Mouse (Mus musculus) forebrain, postnatal 0 days (tissue): ENCODE measurements around the gene Gm10447. TPM values are rescaled to one million over a fixed set of nuclear protein-coding genes. Genes with fewer than 3 reads are reported as not detected.

Experiments
- ATAC-seq: fragments of 200-750 bp; cut with Nextera tagmentation; 2 replicates; pipeline ENCODE4 v1.8.0; 2017; ENCODE audit warnings: mild to moderate bottlenecking, moderate library complexity
- DNase-seq: peaks from one replicate; pipeline ENCODE4 v3.0.0-alpha.2; 2015
- H3K27ac ChIP-seq: fragments of 300-500 bp; sonication (generic); 2 replicates; pipeline ENCODE4 v1.5.1; 2014; ENCODE audit warnings: low read depth, mild to moderate bottlenecking, antibody characterized with exemption, low read length, moderate library complexity, mixed read lengths
- H3K27me3 ChIP-seq: fragments of 300-500 bp; sonication (generic); 2 replicates; pipeline ENCODE4 v1.6.1; 2014; ENCODE audit warnings: mild to moderate bottlenecking, low read length, mixed read lengths; ENCODE audit not compliant: insufficient read depth
- H3K36me3 ChIP-seq: fragments of 300-500 bp; sonication (generic); 2 replicates; pipeline ENCODE4 v1.6.1; 2014; ENCODE audit warnings: mild to moderate bottlenecking, moderate library complexity; ENCODE audit not compliant: insufficient read depth
- H3K4me1 ChIP-seq: fragments of 300-500 bp; sonication (generic); 2 replicates; pipeline ENCODE4 v1.6.1; 2014; ENCODE audit warnings: antibody characterized with exemption; ENCODE audit not compliant: insufficient read depth
- H3K4me2 ChIP-seq: fragments of 300-500 bp; sonication (generic); 2 replicates; pipeline ENCODE4 v1.6.1; 2014; ENCODE audit warnings: low read depth, mild to moderate bottlenecking, moderate library complexity
- H3K4me3 ChIP-seq: fragments of 300-500 bp; sonication (generic); 2 replicates; pipeline ENCODE4 v1.5.1; 2014; ENCODE audit warnings: low read depth, low read length, mixed read lengths
- H3K9ac ChIP-seq: fragments of 300-500 bp; sonication (generic); 2 replicates; pipeline ENCODE4 v1.6.1; 2014; ENCODE audit warnings: mild to moderate bottlenecking
- H3K9me3 ChIP-seq: fragments of 300-500 bp; sonication (generic); 2 replicates; pipeline ENCODE4 v1.6.1; 2016; ENCODE audit warnings: low read length
- CTCF ChIP-seq: sonication (generic); IDR thresholded peaks from 2 replicates; pipeline ENCODE4 v1.5.1; 2016; ENCODE audit warnings: antibody characterized with exemption, control low read depth, low read depth
- WGBS: fragments of 180-500 bp; shearing (Covaris S2); extraction: QIAGEN DNeasy Blood & Tissue Kit; methylation state at CpG from one replicate; pipeline ENCODE4 v1.1.7; 2014; 5-methylcytosine and 5-hydroxymethylcytosine counted together
- polyA plus RNA-seq: library from polyadenylated mRNA; unstranded; fragments of >200 nt; fragmentation: Nextera tagmentation; extraction: Ambion mirVana; gene quantifications from 2 replicates; pipeline ENCODE4 v1.2.1, GENCODE M21; 2015
- total RNA-seq: library from RNA; depleted of rRNA; stranded (reverse); fragments of >200 nt; gene quantifications from 2 replicates; pipeline ENCODE4 v1.2.3, GENCODE M21; 2014

Gene Gm10447
- total and polyA plus RNA-seq, 2 experiments from 2014 or later: not detected

GRCm38 (mm10) chr11:53486351-53486750 is 29.4 kb upstream of the Gm10447 start:
- no peak overlapping the region for H3K4me3 ChIP-seq
- H3K9me3 ChIP-seq: no peaks in the 10 kb centered on the region
- no peak overlapping the region for H3K27ac ChIP-seq
- WGBS: 80% methylated on average over 3 of the region's 3 CpGs
- H3K4me2 ChIP-seq: no peak overlapping the region
- DNase-seq (no peak), ATAC-seq (no peak)
- H3K9ac ChIP-seq: no peak overlapping the region
- TF ChIP-seq CTCF: no peak
- no peaks in the 10 kb centered on the region for H3K4me1 ChIP-seq
- no peaks in the 10 kb centered on the region for H3K36me3 ChIP-seq
- no peaks in the 10 kb centered on the region for H3K27me3 ChIP-seq

- peak; percentile 50 for TF ChIP-seq CTCF
- 0 out of 2 replicates have a peak, but pooled peaks cover 2% of the 10 kb centered on the region for H3K27me3 ChIP-seq
- no peak overlapping the region for H3K4me2 ChIP-seq
- no peak for ATAC-seq
- no peaks in the 10 kb centered on the region for H3K36me3 ChIP-seq
- H3K4me3 ChIP-seq: no peak overlapping the region
- no peak for DNase-seq
- H3K9ac ChIP-seq: no peak overlapping the region
- 44% methylated on average over 3 of the region's 3 CpGs for WGBS
- H3K9me3 ChIP-seq: no peaks in the 10 kb centered on the region
- no peaks in the 10 kb centered on the region for H3K4me1 ChIP-seq
- H3K27ac ChIP-seq: no peak overlapping the region
Observed at GRCm38 (mm10) chr11:53485719-53486118, 28.8 kb upstream of the Gm10447 start.

GRCm38 (mm10) chr11:53483159-53483891 is 26.4 kb upstream of the Gm10447 start:
- no peak for ATAC-seq
- H3K27ac ChIP-seq: no peak overlapping the region
- H3K36me3 ChIP-seq: no peaks in the 10 kb centered on the region
- no peak overlapping the region for H3K4me3 ChIP-seq
- H3K27me3 ChIP-seq: 0 out of 2 replicates have a peak, but pooled peaks cover 17% of the 10 kb centered on the region
- no peak for TF ChIP-seq CTCF
- H3K9me3 ChIP-seq: no peaks in the 10 kb centered on the region
- no peak for DNase-seq
- H3K9ac ChIP-seq: no peak overlapping the region
- no peak overlapping the region for H3K4me2 ChIP-seq
- 79% methylated on average over 9 of the region's 9 CpGs for WGBS
- no peaks in the 10 kb centered on the region for H3K4me1 ChIP-seq

- Histone ChIP-seq H3K27ac (no peak overlapping the region), H3K4me1 (no peaks in the 10 kb centered on the region), H3K36me3 (no peaks in the 10 kb centered on the region), H3K4me3 (no peak overlapping the region), H3K27me3 (0 out of 2 replicates have a peak, but pooled peaks cover 17% of the 10 kb centered on the region), H3K4me2 (no peak overlapping the region), H3K9ac (no peak overlapping the region), H3K9me3 (no peaks in the 10 kb centered on the region)
- TF ChIP-seq CTCF: no peak
- WGBS: 74% methylated on average over 4 of the region's 4 CpGs
- ATAC-seq (no peak), DNase-seq (no peak)
Observed at GRCm38 (mm10) chr11:53481088-53481730, 24.3 kb upstream of the Gm10447 start.

- 0 out of 2 replicates have a peak, but pooled peaks cover 17% of the 10 kb centered on the region for H3K27me3 ChIP-seq
- ATAC-seq: peak; percentile 66
Observed at GRCm38 (mm10) chr11:53479783-53480301, 22.9 kb upstream of the Gm10447 start, which contains the start of the genes Gm9945 and Sowaha. Gm9945 (plus strand) TSS chr11:53480166. Sowaha (minus strand) TSS chr11:53480274.

GRCm38 (mm10) chr11:53479171-53479782 is 22.4 kb upstream of the Gm10447 start:
- Histone ChIP-seq H3K27ac (peak overlapping the region; percentile 50; the same call in 1 of the 2 replicates), H3K4me1 (peaks cover 9% of the 10 kb centered on the region), H3K36me3 (no peaks in the 10 kb centered on the region), H3K9me3 (no peaks in the 10 kb centered on the region), H3K27me3 (0 out of 2 replicates have a peak, but pooled peaks cover 17% of the 10 kb centered on the region), H3K9ac (peak overlapping the region; percentile 53), H3K4me2 (peak overlapping the region; percentile 59), H3K4me3 (peak overlapping the region; percentile 40)
- DNase-seq (peak; percentile 58), ATAC-seq (peak; percentile 40; the same call in 1 of the 2 replicates)
- no peak for TF ChIP-seq CTCF
- WGBS: 4% methylated on average over 62 of the region's 62 CpGs

More at GRCm38 (mm10) chr11:53479783-53480301, 22.9 kb upstream of the Gm10447 start, which contains the start of the genes Gm9945 and Sowaha:
- DNase-seq: peak; percentile 65
- Histone ChIP-seq H3K36me3 (no peaks in the 10 kb centered on the region), H3K4me2 (peak within 1 kb of the TSS; percentile 59), H3K4me1 (peaks cover 9% of the 10 kb centered on the region), H3K4me3 (peak within 1 kb of the TSS; percentile 40), H3K27ac (peak within 1 kb of the TSS; percentile 50; the same call in 1 of the 2 replicates), H3K9me3 (no peaks in the 10 kb centered on the region), H3K9ac (peak within 1 kb of the TSS; percentile 53)
- WGBS: 3% methylated on average over 40 of the region's 40 CpGs
- peak; percentile 40 for TF ChIP-seq CTCF
